Mouse (Mus musculus): ENCODE data around the gene Phf23. TPM values are rescaled to one million over a fixed set of nuclear protein-coding genes. Genes with fewer than 3 reads are reported as not detected.
A peak's percentile ranks its signal among the peaks of the same experiment; 100 is the strongest.

The Phf23 gene
- polyA plus RNA-seq, 1 experiment from 2014 or later: 36.6 TPM

- no peaks in the 10 kb centered on the region for H3K9me3 ChIP-seq (ENCODE audit: control insufficient read depth, low read length)
- peak overlapping the region; percentile 67 for H3K4me3 ChIP-seq (ENCODE audit: low read depth, low read length)
- peaks cover 15% of the 10 kb centered on the region for H3K4me1 ChIP-seq (replicated peaks; ENCODE audit: control insufficient read depth, insufficient read depth, low read length)
- no peak for DNase-seq (ENCODE audit: low spot score)
- H3K9ac ChIP-seq (ENCODE audit: low read depth, low read length): peak overlapping the region; percentile 20; the same call in 1 of the 2 replicates
- no peaks in the 10 kb centered on the region for H3K27me3 ChIP-seq (replicated peaks; ENCODE audit: control insufficient read depth, insufficient read depth, low read length)
- peak overlapping the region; percentile 87 for H3K4me2 ChIP-seq
- peaks cover 24% of the 10 kb centered on the region for H3K36me3 ChIP-seq (ENCODE audit: control insufficient read depth, insufficient read depth, low read length)
- ATAC-seq (replicated peaks; ENCODE audit: low FRiP score): no peak
- WGBS: 82% methylated on average over 10 of the region's 10 CpGs
- H3K27ac ChIP-seq (ENCODE audit: low read depth, low read length): no peak overlapping the region
Measured at GRCm38 (mm10) chr11:69992396-69992795, 3.2 kb upstream of the Phf23 start.

- Histone ChIP-seq H3K36me3 (ENCODE audit: control insufficient read depth, insufficient read depth, low read length) (peaks cover 26% of the 10 kb centered on the region), H3K9me3 (ENCODE audit: control insufficient read depth, low read length) (no peaks in the 10 kb centered on the region), H3K4me3 (ENCODE audit: low read depth, low read length) (peak overlapping the region; percentile 67; the same call in 1 of the 2 replicates), H3K27me3 (replicated peaks; ENCODE audit: control insufficient read depth, insufficient read depth, low read length) (no peaks in the 10 kb centered on the region), H3K9ac (ENCODE audit: low read depth, low read length) (peak overlapping the region; percentile 38; the same call in 1 of the 2 replicates), H3K4me1 (replicated peaks; ENCODE audit: control insufficient read depth, insufficient read depth, low read length) (peaks cover 20% of the 10 kb centered on the region), H3K4me2 (peak overlapping the region; percentile 87), H3K27ac (ENCODE audit: low read depth, low read length) (no peak overlapping the region)
- ATAC-seq (replicated peaks; ENCODE audit: low FRiP score): no peak
- no peak for DNase-seq (ENCODE audit: low spot score)
- WGBS: 89% methylated on average over 3 of the region's 3 CpGs
Measured at GRCm38 (mm10) chr11:69992932-69993331, 2.6 kb upstream of the Phf23 start.

GRCm38 (mm10) chr11:69994401-69995090 is 1.0 kb upstream of the Phf23 start:
- DNase-seq (ENCODE audit: low spot score): no peak
- H3K9ac ChIP-seq (ENCODE audit: low read depth, low read length): no peak overlapping the region
- peaks cover 22% of the 10 kb centered on the region for H3K4me1 ChIP-seq (replicated peaks; ENCODE audit: control insufficient read depth, insufficient read depth, low read length)
- no peak overlapping the region for H3K27ac ChIP-seq (ENCODE audit: low read depth, low read length)
- WGBS: 79% methylated on average over 11 of the region's 11 CpGs
- H3K27me3 ChIP-seq (replicated peaks; ENCODE audit: control insufficient read depth, insufficient read depth, low read length): no peaks in the 10 kb centered on the region
- ATAC-seq (replicated peaks; ENCODE audit: low FRiP score): no peak
- H3K4me2 ChIP-seq: peak overlapping the region; percentile 56
- H3K4me3 ChIP-seq (ENCODE audit: low read depth, low read length): peak overlapping the region; percentile 97
- H3K9me3 ChIP-seq (ENCODE audit: control insufficient read depth, low read length): no peaks in the 10 kb centered on the region
- peaks cover 29% of the 10 kb centered on the region for H3K36me3 ChIP-seq (ENCODE audit: control insufficient read depth, insufficient read depth, low read length)

- Histone ChIP-seq H3K4me2 (peak overlapping the region; percentile 75), H3K9ac (ENCODE audit: low read depth, low read length) (peak overlapping the region; percentile 99), H3K36me3 (ENCODE audit: control insufficient read depth, insufficient read depth, low read length) (peaks cover 25% of the 10 kb centered on the region), H3K9me3 (ENCODE audit: control insufficient read depth, low read length) (no peaks in the 10 kb centered on the region), H3K4me3 (ENCODE audit: low read depth, low read length) (peak overlapping the region; percentile 97), H3K4me1 (replicated peaks; ENCODE audit: control insufficient read depth, insufficient read depth, low read length) (peaks cover 26% of the 10 kb centered on the region), H3K27ac (ENCODE audit: low read depth, low read length) (peak overlapping the region; percentile 99), H3K27me3 (replicated peaks; ENCODE audit: control insufficient read depth, insufficient read depth, low read length) (no peaks in the 10 kb centered on the region)
- 1% methylated on average over 66 of the region's 66 CpGs for WGBS
- DNase-seq (ENCODE audit: low spot score) (peak; percentile 69), ATAC-seq (replicated peaks; ENCODE audit: low FRiP score) (peak; percentile 8)
Measured at GRCm38 (mm10) chr11:69996161-69997061, 834 bp downstream of the Phf23 start.

GRCm38 (mm10) chr11:69997070-69997509 is 1.5 kb downstream of the Phf23 start:
- peak; percentile 92 for DNase-seq (ENCODE audit: low spot score)
- ATAC-seq (replicated peaks; ENCODE audit: low FRiP score): peak; percentile 74
- peaks cover 28% of the 10 kb centered on the region for H3K4me1 ChIP-seq (replicated peaks; ENCODE audit: control insufficient read depth, insufficient read depth, low read length)
- H3K4me3 ChIP-seq (ENCODE audit: low read depth, low read length): peak overlapping the region; percentile 97
- H3K4me2 ChIP-seq: peak overlapping the region; percentile 75
- peaks cover 25% of the 10 kb centered on the region for H3K36me3 ChIP-seq (ENCODE audit: control insufficient read depth, insufficient read depth, low read length)
- H3K9me3 ChIP-seq (ENCODE audit: control insufficient read depth, low read length): no peaks in the 10 kb centered on the region
- H3K9ac ChIP-seq (ENCODE audit: low read depth, low read length): peak overlapping the region; percentile 99
- WGBS: 1% methylated on average over 31 of the region's 44 CpGs
- H3K27me3 ChIP-seq (replicated peaks; ENCODE audit: control insufficient read depth, insufficient read depth, low read length): no peaks in the 10 kb centered on the region
- peak overlapping the region; percentile 99 for H3K27ac ChIP-seq (ENCODE audit: low read depth, low read length)

GRCm38 (mm10) chr11:69998567-69999491 is 3.3 kb downstream of the Phf23 start:
- DNase-seq (ENCODE audit: low spot score) (no peak), ATAC-seq (replicated peaks; ENCODE audit: low FRiP score) (no peak)
- no peaks in the 10 kb centered on the region for H3K27me3 ChIP-seq (replicated peaks; ENCODE audit: control insufficient read depth, insufficient read depth, low read length)
- 89% methylated on average over 27 of the region's 27 CpGs for WGBS
- no peak overlapping the region; the same call in 1 of the 2 replicates for H3K4me2 ChIP-seq
- 0 out of 2 replicates have a peak overlapping the region, but pooled peaks have one; percentile 4 for H3K27ac ChIP-seq (ENCODE audit: low read depth, low read length)
- H3K9me3 ChIP-seq (ENCODE audit: control insufficient read depth, low read length): no peaks in the 10 kb centered on the region
- H3K4me3 ChIP-seq (ENCODE audit: low read depth, low read length): no peak overlapping the region
- H3K9ac ChIP-seq (ENCODE audit: low read depth, low read length): no peak overlapping the region
- peaks cover 30% of the 10 kb centered on the region for H3K4me1 ChIP-seq (replicated peaks; ENCODE audit: control insufficient read depth, insufficient read depth, low read length)
- peaks cover 20% of the 10 kb centered on the region for H3K36me3 ChIP-seq (ENCODE audit: control insufficient read depth, insufficient read depth, low read length)

GRCm38 (mm10) chr11:69999666-70000065 is 4.1 kb downstream of the Phf23 start:
- ATAC-seq (replicated peaks; ENCODE audit: low FRiP score): no peak
- Histone ChIP-seq H3K27ac (ENCODE audit: low read depth, low read length) (peak overlapping the region; percentile 90; the same call in 1 of the 2 replicates), H3K27me3 (replicated peaks; ENCODE audit: control insufficient read depth, insufficient read depth, low read length) (no peaks in the 10 kb centered on the region), H3K36me3 (ENCODE audit: control insufficient read depth, insufficient read depth, low read length) (peaks cover 20% of the 10 kb centered on the region), H3K4me2 (peak overlapping the region; percentile 81), H3K9me3 (ENCODE audit: control insufficient read depth, low read length) (no peaks in the 10 kb centered on the region), H3K4me1 (replicated peaks; ENCODE audit: control insufficient read depth, insufficient read depth, low read length) (peaks cover 26% of the 10 kb centered on the region), H3K9ac (ENCODE audit: low read depth, low read length) (no peak overlapping the region), H3K4me3 (ENCODE audit: low read depth, low read length) (peak overlapping the region; percentile 77; the same call in 1 of the 2 replicates)
- DNase-seq (ENCODE audit: low spot score): no peak
- WGBS: 84% methylated on average over 8 of the region's 8 CpGs

All from liver, embryonic 11.5 days (tissue).